Mouse (Mus musculus): ENCODE measurements around the gene Ncbp3.

DNA sequence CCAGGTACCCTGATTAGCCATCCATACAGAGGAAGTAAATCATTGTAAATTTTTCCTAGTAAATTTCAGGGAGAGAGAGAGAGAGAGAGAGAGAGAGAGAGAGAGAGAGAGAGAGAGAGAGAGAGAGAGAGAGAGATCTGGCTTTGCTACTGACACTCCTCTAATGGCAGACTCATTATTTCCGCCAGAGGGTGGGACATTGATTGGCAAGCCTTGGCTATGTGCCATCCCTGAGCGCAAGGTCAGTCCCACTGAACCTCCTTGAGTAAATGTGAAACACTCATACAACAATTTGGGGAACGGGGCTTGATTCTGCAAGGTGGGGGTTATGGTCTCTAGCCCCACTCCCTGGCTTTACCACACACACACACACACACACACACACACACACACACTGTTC, 40.5 kb upstream of the Ncbp3 start:
- TF ChIP-seq CTCF (IDR thresholded peaks at IDR 0.05; ENCODE audit: low read depth, low read length) (no peak), POLR2AphosphoS5 (IDR thresholded peaks at IDR 0.05; ENCODE audit: insufficient replicate concordance, low read depth, low read length) (no peak), GATA2 (IDR thresholded peaks at IDR 0.05; ENCODE audit: borderline replicate concordance, low read depth, low read length) (no peak), GATA1 (IDR thresholded peaks at IDR 0.05; ENCODE audit: borderline replicate concordance, low read length) (no peak), TAL1 (conservative IDR thresholded peaks at IDR 0.05; ENCODE audit: low read depth, low read length) (no peak)
